Mouse (Mus musculus) liver, adult 2 months (tissue): ENCODE measurements around the gene 9430015G10Rik.

Experiments used
- CTCF ChIP-seq: fragments of 200-500 bp; IDR thresholded peaks from 2 replicates; pipeline ENCODE4 v1.5.1; 2011; ENCODE audit warnings: low read depth, low read length, control low read depth
- POLR2A ChIP-seq: fragments of 200-500 bp; IDR thresholded peaks from 2 replicates; pipeline ENCODE4 v1.6.1; 2011; ENCODE audit warnings: low read length, control low read depth; ENCODE audit not compliant: insufficient read depth; ENCODE audit errors: extremely low read depth

GRCm38 (mm10) chr4:156096191-156096590 is 13.6 kb upstream of the 9430015G10Rik start:
- TF ChIP-seq CTCF (no peak), POLR2A (no peak)
